Mouse (Mus musculus) lung, postnatal 10 days (tissue): Measurements from ENCODE around the gene Theg.

ENCODE experiments used
- DNase-seq: peaks from one replicate; pipeline ENCODE4 v3.0.0; 2021

Theg gene

GRCm38 (mm10) chr10:79594111-79594510 is 7.0 kb upstream of the Theg start:
- no peak for DNase-seq

DNA sequence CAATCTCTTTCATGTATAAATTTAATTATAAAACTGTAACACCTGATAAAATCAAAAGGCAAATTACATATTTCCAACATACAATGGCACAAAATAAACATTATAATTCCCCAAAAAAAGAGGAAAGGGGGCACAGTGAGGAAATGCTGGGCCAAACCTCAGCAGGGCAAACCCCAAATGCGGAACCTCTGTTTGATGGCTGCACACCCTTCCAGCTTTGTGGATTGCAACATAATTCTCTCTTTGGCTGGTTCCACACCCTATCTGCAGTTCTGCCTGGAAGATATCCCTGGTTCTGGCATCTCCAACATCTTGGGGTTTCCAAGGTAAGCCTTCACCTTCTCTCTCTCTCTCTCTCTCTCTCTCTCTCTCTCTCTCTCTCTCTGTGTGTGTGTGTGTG is 3.6 kb upstream of the Theg start:
- DNase-seq: no peak

DNA sequence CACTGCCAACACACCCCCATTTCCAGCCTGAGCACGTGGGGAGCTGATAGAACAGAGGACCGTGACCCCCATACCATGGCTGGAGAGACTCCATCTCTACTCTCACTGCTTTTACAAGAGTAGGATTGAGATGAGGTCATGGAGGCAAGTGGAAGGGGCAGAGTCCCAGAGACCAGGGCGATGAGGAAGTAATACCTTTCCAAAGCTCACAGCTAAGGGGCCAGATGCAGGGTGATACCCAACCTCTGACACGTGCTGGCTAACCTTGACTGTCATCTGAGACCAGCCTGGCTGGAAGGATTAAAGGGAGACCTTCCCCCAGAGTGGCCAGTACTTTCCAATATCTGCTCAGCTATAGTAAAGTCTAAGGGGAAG is 608 bp upstream of the Theg start:
- no peak for DNase-seq

DNA sequence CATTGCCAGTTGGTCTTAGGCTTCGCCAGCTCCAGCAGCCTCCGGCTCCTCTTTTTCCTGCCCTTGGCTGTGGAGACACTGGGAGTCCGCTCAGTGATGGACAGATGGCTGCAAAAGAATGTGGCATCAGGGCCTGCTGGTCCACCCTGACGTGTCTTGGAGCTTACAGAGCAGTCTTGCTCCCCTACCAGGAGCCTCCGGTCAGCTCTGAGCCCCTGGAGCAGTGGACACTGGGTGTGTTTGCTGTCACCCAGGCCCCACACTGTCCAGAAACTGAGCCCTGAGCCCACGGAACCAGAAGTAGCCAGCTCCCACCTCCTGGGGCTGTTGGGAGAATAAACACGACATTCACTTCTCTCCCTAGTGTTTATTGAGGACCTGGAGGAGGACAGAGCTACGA is 888 bp downstream of the Theg start:
- DNase-seq: no peak

GRCm38 (mm10) chr10:79585723-79586122 is 1.4 kb downstream of the Theg start:
- DNase-seq: no peak

DNA sequence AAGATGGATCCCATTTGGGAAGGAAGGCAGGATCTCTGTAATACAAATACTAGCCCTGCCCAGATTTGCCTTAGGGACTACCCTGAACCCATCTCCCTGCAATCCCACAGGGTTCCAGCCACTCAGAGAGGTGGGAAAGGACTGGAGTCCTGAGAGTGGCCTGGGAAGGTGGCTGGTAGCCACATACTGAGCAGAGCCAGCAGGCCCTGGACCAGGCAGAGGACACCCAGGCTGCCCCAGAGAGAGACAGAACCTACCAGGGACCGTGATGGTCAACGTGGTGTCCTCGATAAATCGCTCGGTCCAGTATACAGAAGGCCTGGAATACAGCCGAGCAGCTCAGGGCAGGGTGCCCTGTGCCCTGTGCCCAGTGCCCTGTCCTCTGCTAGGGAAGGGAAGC is 2.0 kb downstream of the Theg start:
- DNase-seq: no peak

GRCm38 (mm10) chr10:79584426-79584825 is 2.7 kb downstream of the Theg start:
- DNase-seq: no peak

- DNase-seq: no peak
Observed at GRCm38 (mm10) chr10:79584021-79584420, 3.1 kb downstream of the Theg start.

GRCm38 (mm10) chr10:79581501-79581900 is 5.6 kb downstream of the Theg start:
- no peak for DNase-seq

DNA sequence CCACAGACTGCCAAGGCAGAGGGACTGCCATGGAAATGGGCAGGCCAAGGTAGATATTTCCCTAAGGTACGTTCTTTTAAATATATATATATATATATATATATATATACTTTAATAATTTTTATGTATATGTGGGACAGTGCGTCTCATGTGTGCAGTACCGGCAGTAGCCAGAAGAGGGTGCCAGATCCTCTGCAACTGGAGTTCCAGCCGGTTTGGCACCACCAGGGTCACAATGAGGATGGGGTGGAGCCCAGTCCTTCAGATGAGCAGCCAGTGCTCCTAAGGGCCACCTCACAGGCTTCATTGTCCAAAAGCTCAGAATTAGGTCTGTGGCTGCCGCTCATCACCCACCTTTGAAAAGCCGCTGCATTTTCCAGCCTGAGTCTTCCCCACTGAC is 6.3 kb downstream of the Theg start:
- peak; percentile 46 for DNase-seq

DNA sequence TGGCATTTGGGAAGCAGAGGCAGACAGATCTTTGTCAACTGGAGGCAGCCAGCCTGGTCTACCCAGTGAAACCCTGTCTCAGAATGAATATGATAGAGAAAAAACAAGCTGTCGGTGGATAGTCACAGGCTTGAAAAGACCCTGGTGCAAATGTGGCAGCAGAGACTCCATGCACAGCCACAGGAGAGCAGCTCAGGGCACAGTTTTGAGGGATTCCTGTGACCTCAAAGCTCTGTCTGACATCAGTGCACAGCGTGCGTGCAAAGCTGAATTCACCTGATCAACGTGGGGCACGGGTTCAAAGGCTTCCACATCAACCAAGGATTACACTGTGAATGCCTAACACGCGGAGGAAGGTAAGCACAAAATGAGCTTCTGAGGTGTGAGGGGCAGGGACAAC is 6.8 kb downstream of the Theg start:
- no peak for DNase-seq

DNA sequence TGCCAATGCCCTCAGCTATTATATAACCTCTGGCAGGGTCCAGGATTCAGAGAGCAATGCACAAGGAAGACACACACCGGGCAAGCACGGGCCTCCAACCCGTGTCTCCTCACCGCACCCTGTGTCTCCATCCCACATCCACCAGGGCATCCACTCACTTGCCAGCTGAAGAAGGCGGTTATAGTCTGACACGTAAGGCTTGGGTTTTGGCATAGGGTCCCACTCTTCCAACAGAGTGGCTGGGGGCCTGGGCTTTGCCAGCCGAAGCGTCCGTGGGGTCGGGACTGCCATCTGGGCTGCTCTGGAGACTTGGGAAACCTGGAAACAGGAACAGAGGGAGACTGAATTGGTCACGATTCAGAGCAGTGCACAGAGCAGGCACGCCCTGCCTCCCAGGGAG is 7.3 kb downstream of the Theg start:
- DNase-seq: no peak

- no peak for DNase-seq
Observed at GRCm38 (mm10) chr10:79578891-79579290, 8.2 kb downstream of the Theg start.

GRCm38 (mm10) chr10:79578276-79578675 is 8.9 kb downstream of the Theg start:
- DNase-seq: no peak

GRCm38 (mm10) chr10:79577376-79577775 is 9.8 kb downstream of the Theg start:
- DNase-seq: no peak

DNA sequence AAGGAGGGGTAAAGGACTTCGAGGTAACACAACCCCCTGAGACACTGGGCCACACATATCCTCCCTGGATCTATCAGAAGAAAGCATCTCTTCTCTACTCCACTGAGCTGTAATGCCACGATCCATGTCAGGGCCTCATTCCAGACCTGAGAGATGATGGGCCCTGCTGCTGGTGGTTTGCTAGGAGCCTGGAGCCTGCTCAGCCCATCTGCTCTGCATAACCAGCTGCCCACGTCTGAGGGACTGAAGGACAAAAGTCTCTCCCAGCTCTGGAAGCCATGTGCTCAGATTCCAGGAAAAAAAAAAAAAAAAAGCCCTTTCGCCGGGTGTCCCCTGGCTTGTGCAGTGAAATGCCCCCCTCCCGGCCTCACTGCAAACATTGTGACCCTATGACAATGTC is 11.4 kb downstream of the Theg start:
- no peak for DNase-seq

DNA sequence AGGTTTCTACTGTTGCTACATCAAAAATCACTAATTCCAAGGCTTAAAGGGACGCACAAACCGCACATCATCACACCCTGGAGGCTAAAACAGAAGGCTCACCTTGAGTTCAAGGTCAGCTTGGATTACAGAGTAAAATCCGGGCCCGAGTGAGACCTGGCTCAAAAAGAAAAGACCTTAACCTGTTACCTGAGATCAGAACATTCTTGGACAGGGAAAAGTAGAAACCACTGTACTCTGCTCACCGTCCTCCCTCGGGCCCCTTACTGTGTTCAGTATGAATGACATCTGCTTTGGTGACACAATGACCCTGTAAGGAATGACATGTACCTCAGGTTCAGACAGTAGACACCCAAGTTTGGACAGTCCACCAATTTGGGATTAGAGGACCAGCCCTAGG is 12.3 kb downstream of the Theg start:
- no peak for DNase-seq

GRCm38 (mm10) chr10:79574350-79574749 is 12.8 kb downstream of the Theg start:
- DNase-seq: no peak

GRCm38 (mm10) chr10:79573611-79574010 is 13.5 kb downstream of the Theg start:
- no peak for DNase-seq

- DNase-seq: no peak
Observed at GRCm38 (mm10) chr10:79571314-79571713, 15.8 kb downstream of the Theg start.

- no peak for DNase-seq
Observed at GRCm38 (mm10) chr10:79569921-79570320, 17.2 kb downstream of the Theg start.

DNA sequence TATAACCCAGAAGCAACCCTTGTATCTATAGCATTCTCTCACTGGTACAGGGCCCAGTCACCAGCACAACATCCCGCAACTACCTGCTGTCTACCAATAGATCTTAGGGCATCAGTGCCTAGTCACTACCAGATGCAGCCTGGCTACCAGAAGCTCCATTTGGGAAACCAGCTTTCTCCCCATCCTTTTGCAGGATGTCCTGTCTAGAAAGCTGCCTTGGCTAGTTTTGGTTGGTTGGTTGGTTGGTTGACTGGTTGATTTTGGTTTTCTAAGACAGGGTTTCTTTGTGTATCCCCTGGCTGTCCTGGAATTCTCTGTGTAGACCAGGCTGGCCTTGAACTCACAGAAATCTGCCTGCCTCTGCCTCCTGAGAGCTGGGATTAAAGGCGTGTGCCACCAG is 27.4 kb downstream of the Theg start:
- no peak for DNase-seq

DNA sequence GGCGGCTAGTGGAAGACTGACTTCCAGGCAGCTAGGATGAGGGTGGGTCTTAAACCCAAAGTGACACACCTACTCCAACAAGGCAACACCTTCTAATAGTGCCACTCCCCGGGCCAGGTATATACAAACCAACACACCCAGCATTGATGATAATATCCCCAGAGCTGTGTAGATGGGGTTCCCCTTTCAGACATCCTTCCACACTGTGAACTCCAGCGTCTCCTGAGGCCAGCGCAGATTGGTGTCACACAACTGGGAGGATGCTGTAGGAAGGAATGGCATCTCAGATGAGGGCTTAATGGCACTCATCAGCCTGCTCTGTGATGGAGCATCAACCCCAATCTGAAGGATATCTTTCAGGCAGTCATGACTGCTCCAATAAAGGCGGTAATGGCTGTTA is 29.6 kb downstream of the Theg start:
- DNase-seq: no peak

GRCm38 (mm10) chr10:79556951-79557350 is 30.2 kb downstream of the Theg start:
- no peak for DNase-seq

- DNase-seq: no peak
Observed at GRCm38 (mm10) chr10:79555238-79555724, 31.9 kb downstream of the Theg start.
